Mouse (Mus musculus): ENCODE measurements around the gene Gm10392. TPM values are rescaled to one million over a fixed set of nuclear protein-coding genes. Genes with fewer than 3 reads are reported as not detected.
A peak's percentile ranks its signal among the peaks of the same experiment; 100 is the strongest.

Gm10392 gene
- polyA plus RNA-seq, 1 experiment from 2014 or later: not detected

DNA sequence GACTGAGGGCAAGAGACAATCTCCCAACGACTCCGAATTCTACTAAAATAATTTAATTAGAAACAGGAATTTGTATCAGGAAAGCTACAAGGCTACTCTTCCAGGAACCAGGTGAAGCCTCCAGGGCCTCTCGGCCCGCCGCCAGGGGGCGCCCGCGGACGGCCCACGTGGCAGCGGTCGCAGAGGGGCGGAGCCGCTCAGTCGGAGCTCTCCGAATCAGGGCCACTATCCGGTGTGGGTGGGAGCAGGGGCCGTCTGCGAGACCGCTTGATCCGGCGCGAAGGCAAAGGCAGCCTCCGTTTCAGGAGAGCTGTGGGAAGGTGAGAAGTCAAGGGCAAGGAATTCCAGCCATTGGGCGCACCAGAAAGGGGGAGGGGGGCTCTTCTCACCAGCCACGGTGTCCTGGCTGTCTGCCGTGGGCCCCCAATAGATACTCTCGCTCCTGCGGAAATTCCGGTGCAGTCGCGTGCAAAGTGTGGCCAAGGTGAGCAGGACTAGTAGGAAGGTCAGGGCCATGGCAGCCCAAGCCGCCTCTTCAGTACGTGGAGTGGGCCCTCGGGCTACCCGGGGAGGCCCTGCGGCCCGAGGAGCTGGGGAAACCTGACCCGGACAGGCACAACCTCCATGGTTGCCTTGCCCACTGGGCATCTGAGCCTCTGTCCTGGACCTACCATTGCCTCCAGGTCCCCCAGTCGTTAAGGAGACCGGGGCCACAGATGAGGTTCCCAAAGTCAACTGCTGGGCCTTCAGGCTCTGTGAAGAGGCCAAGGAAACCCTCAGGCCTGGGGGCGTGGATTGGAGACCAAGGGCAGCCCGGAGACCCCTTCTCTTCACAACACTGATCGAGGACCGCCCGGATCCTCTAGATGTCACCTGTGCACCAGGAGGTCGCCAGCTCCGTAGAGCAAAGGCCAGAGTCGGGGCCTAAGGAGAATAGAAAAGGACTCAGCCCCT is 10.7 kb downstream of the Gm10392 start:
- Histone ChIP-seq H3K9me3 (ENCODE audit: low read length) (no peaks in the 10 kb centered on the region), H3K4me3 (ENCODE audit: low read length) (peak overlapping the region; percentile 45), H3K4me2 (replicated peaks; ENCODE audit: low read depth, low read length) (peak overlapping the region; percentile 84), H3K9ac (replicated peaks; ENCODE audit: low read length) (peak overlapping the region; percentile 67), H3K27me3 (ENCODE audit: insufficient read depth, low read length) (no peaks in the 10 kb centered on the region), H3K27ac (ENCODE audit: low read length) (peak overlapping the region; percentile 44; the same call in 1 of the 2 replicates), H3K4me1 (ENCODE audit: insufficient read depth, low read length) (peaks cover 24% of the 10 kb centered on the region), H3K36me3 (ENCODE audit: insufficient read depth, low read length) (peaks cover 36% of the 10 kb centered on the region)
- peak; percentile 60 for ATAC-seq (ENCODE audit: low FRiP score, low TSS enrichment)
- WGBS: 15% methylated on average over 49 of the region's 49 CpGs

DNA sequence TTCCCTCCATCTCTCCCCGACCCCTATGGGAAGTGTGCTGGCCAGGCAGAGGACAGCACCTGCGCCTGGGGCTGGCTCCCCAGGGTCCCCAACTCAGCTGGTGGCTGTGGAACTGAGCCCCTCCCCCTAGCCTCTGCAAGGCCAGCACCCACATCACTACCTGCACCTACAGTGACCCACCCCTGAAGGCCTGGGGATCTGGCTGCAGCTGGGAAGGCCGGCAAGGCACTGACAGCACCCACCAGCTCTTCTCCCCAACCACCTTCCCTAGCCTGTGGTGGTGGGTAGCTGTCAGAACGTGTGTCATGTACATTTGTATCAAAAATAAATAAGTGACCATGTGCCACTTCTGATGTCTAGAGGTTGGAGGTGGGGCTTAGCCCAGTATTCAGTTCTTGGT is 11.6 kb downstream of the Gm10392 start:
- no peaks in the 10 kb centered on the region for H3K9me3 ChIP-seq (ENCODE audit: low read length)
- WGBS: 76% methylated on average over 4 of the region's 4 CpGs
- peaks cover 44% of the 10 kb centered on the region for H3K36me3 ChIP-seq (ENCODE audit: insufficient read depth, low read length)
- no peak overlapping the region for H3K4me3 ChIP-seq (ENCODE audit: low read length)
- no peaks in the 10 kb centered on the region for H3K27me3 ChIP-seq (ENCODE audit: insufficient read depth, low read length)
- no peak overlapping the region for H3K27ac ChIP-seq (ENCODE audit: low read length)
- ATAC-seq (ENCODE audit: low FRiP score, low TSS enrichment): no peak
- peaks cover 22% of the 10 kb centered on the region for H3K4me1 ChIP-seq (ENCODE audit: insufficient read depth, low read length)
- no peak overlapping the region for H3K9ac ChIP-seq (replicated peaks; ENCODE audit: low read length)
- no peak overlapping the region for H3K4me2 ChIP-seq (replicated peaks; ENCODE audit: low read depth, low read length)

DNA sequence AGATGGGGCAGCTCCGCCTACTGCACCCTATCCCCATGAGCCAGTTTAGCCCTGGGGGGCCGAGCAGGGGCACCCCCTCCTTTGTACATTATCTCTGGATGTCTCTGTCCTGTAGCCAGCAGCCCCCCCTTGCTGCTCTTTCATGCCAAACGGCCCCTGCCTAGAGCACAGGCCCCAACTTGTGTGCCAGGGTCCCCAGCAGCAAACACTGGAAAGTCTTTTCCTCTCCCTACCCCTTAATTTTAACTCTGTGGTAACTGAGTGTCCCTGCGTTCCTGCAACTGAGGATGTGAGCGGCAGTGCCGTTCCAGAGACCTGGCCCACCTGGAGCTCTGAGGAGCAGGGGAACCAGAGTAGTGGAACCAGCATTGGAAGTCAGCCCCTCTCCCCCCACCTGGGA is 12.1 kb downstream of the Gm10392 start:
- H3K9ac ChIP-seq (replicated peaks; ENCODE audit: low read length): no peak overlapping the region
- H3K9me3 ChIP-seq (ENCODE audit: low read length): no peaks in the 10 kb centered on the region
- no peak overlapping the region for H3K27ac ChIP-seq (ENCODE audit: low read length)
- peaks cover 45% of the 10 kb centered on the region for H3K36me3 ChIP-seq (ENCODE audit: insufficient read depth, low read length)
- H3K4me3 ChIP-seq (ENCODE audit: low read length): no peak overlapping the region
- no peak overlapping the region for H3K4me2 ChIP-seq (replicated peaks; ENCODE audit: low read depth, low read length)
- peaks cover 18% of the 10 kb centered on the region for H3K4me1 ChIP-seq (ENCODE audit: insufficient read depth, low read length)
- no peak for ATAC-seq (ENCODE audit: low FRiP score, low TSS enrichment)
- 84% methylated on average over 6 of the region's 6 CpGs for WGBS
- no peaks in the 10 kb centered on the region for H3K27me3 ChIP-seq (ENCODE audit: insufficient read depth, low read length)

- no peaks in the 10 kb centered on the region for H3K27me3 ChIP-seq (ENCODE audit: insufficient read depth, low read length)
- peaks cover 47% of the 10 kb centered on the region for H3K36me3 ChIP-seq (ENCODE audit: insufficient read depth, low read length)
- no peak for ATAC-seq (ENCODE audit: low FRiP score, low TSS enrichment)
- peaks cover 15% of the 10 kb centered on the region for H3K4me1 ChIP-seq (ENCODE audit: insufficient read depth, low read length)
- no peak overlapping the region for H3K4me2 ChIP-seq (replicated peaks; ENCODE audit: low read depth, low read length)
- no peak overlapping the region for H3K9ac ChIP-seq (replicated peaks; ENCODE audit: low read length)
- H3K4me3 ChIP-seq (ENCODE audit: low read length): no peak overlapping the region
- no peak overlapping the region for H3K27ac ChIP-seq (ENCODE audit: low read length)
- 86% methylated on average over 14 of the region's 14 CpGs for WGBS
- no peaks in the 10 kb centered on the region for H3K9me3 ChIP-seq (ENCODE audit: low read length)
Observed at GRCm38 (mm10) chr11:77506273-77506672, 12.7 kb downstream of the Gm10392 start.

GRCm38 (mm10) chr11:77505291-77505980 is 13.6 kb downstream of the Gm10392 start:
- Histone ChIP-seq H3K4me3 (ENCODE audit: low read length) (no peak overlapping the region), H3K4me1 (ENCODE audit: insufficient read depth, low read length) (peaks cover 22% of the 10 kb centered on the region), H3K9ac (replicated peaks; ENCODE audit: low read length) (no peak overlapping the region), H3K27ac (ENCODE audit: low read length) (no peak overlapping the region), H3K4me2 (replicated peaks; ENCODE audit: low read depth, low read length) (no peak overlapping the region), H3K36me3 (ENCODE audit: insufficient read depth, low read length) (peaks cover 55% of the 10 kb centered on the region), H3K27me3 (ENCODE audit: insufficient read depth, low read length) (no peaks in the 10 kb centered on the region), H3K9me3 (ENCODE audit: low read length) (no peaks in the 10 kb centered on the region)
- 87% methylated on average over 22 of the region's 22 CpGs for WGBS
- no peak for ATAC-seq (ENCODE audit: low FRiP score, low TSS enrichment)

DNA sequence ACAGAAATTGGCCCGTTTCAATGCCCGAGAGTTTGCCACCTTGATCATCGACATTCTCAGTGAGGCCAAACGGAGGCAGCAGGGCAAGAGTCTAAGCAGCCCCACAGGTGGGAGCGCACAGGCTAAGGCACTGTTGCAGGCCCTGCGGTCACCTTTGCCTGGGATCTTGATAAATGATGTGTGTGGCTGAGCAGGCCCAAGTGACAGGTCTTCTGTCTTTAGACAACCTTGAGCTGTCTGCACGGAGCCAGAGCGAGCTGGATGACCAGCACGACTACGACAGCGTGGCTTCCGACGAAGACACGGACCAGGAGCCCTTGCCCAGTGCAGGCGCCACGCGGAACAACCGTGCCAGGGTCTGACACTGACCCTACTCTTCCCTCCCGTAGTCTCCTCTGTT is 14.6 kb downstream of the Gm10392 start:
- H3K27ac ChIP-seq (ENCODE audit: low read length): no peak overlapping the region
- peaks cover 16% of the 10 kb centered on the region for H3K4me1 ChIP-seq (ENCODE audit: insufficient read depth, low read length)
- no peak overlapping the region for H3K9ac ChIP-seq (replicated peaks; ENCODE audit: low read length)
- no peaks in the 10 kb centered on the region for H3K9me3 ChIP-seq (ENCODE audit: low read length)
- no peak overlapping the region for H3K4me2 ChIP-seq (replicated peaks; ENCODE audit: low read depth, low read length)
- 92% methylated on average over 19 of the region's 19 CpGs for WGBS
- peaks cover 66% of the 10 kb centered on the region for H3K36me3 ChIP-seq (ENCODE audit: insufficient read depth, low read length)
- no peaks in the 10 kb centered on the region for H3K27me3 ChIP-seq (ENCODE audit: insufficient read depth, low read length)
- no peak for ATAC-seq (ENCODE audit: low FRiP score, low TSS enrichment)
- H3K4me3 ChIP-seq (ENCODE audit: low read length): no peak overlapping the region

DNA sequence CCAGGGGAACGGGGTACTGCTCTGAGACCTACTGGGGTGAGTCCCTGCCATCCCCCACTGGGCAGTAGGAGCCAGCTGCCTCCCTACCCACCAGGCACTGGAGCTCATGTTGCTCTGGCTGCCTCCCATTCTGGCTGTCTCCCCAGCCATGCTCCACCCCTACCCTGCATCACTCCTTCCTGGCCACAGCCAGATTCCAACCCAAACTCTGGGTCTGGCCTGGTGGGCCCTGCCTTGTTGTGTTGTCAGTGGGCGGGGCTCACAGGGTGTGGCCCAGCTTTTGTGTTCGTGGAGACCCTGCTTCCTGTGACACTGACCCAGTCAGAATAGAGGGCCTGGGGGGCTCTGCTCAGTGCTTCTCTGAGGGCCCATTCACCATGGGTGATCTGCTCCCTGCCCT is 15.5 kb downstream of the Gm10392 start:
- no peak for ATAC-seq (ENCODE audit: low FRiP score, low TSS enrichment)

DNA sequence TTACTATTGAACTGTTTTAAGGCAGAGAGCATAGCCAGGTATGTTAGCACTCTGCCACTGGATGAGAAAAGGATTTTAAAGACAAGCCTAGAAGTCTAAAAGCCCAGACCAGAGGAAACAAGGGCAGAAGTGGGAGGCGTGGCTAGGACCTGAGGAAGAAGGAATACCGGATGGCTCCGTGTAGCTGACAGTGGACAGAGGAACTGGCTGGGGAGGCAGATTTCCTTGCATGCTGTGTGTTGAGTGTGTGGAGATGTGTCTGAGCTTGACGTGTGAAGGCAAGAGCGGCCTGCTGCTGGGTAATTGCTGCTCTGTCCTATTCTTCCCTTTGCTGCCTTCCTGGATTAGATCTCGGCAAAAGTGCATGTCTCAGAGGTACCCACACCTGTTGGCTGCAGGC is 16.5 kb downstream of the Gm10392 start:
- Histone ChIP-seq H3K9me3 (ENCODE audit: low read length) (no peaks in the 10 kb centered on the region), H3K36me3 (ENCODE audit: insufficient read depth, low read length) (peaks cover 69% of the 10 kb centered on the region), H3K4me2 (replicated peaks; ENCODE audit: low read depth, low read length) (no peak overlapping the region), H3K9ac (replicated peaks; ENCODE audit: low read length) (no peak overlapping the region), H3K4me3 (ENCODE audit: low read length) (no peak overlapping the region), H3K27me3 (ENCODE audit: insufficient read depth, low read length) (no peaks in the 10 kb centered on the region), H3K27ac (ENCODE audit: low read length) (no peak overlapping the region), H3K4me1 (ENCODE audit: insufficient read depth, low read length) (peaks cover 17% of the 10 kb centered on the region)
- 77% methylated on average over 6 of the region's 6 CpGs for WGBS
- ATAC-seq (ENCODE audit: low FRiP score, low TSS enrichment): no peak

More for the DNA sequence above, 15.5 kb downstream of the Gm10392 start:
- H3K27ac ChIP-seq (ENCODE audit: low read length): no peak overlapping the region
- H3K4me1 ChIP-seq (ENCODE audit: insufficient read depth, low read length): peaks cover 11% of the 10 kb centered on the region
- H3K27me3 ChIP-seq (ENCODE audit: insufficient read depth, low read length): no peaks in the 10 kb centered on the region
- WGBS: 68% methylated on average over 3 of the region's 3 CpGs
- H3K9ac ChIP-seq (replicated peaks; ENCODE audit: low read length): no peak overlapping the region
- no peak overlapping the region for H3K4me2 ChIP-seq (replicated peaks; ENCODE audit: low read depth, low read length)
- H3K36me3 ChIP-seq (ENCODE audit: insufficient read depth, low read length): peaks cover 69% of the 10 kb centered on the region
- no peaks in the 10 kb centered on the region for H3K9me3 ChIP-seq (ENCODE audit: low read length)
- H3K4me3 ChIP-seq (ENCODE audit: low read length): no peak overlapping the region

DNA sequence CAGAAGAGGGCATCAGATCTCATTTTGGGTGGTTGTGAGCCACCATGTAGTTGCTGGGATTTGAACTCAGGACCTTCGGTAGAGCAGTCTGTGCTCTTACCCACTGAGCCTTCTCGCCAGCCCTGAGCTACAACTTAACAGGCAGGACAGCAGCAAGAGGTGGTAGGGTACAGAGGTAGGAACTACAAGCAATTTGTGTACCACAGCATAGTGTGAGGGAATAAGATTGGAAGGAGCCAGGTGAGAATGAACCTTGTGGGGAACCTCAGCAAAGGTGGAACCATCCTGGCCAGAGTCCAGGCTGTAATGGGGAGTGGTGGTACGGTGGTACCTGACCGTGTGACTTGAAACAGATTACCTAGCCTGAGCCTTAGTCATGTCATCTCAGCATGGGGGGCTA is 17.0 kb downstream of the Gm10392 start:
- WGBS: 98% methylated on average over 4 of the region's 4 CpGs
- Histone ChIP-seq H3K4me3 (ENCODE audit: low read length) (no peak overlapping the region), H3K4me1 (ENCODE audit: insufficient read depth, low read length) (peaks cover 22% of the 10 kb centered on the region), H3K9ac (replicated peaks; ENCODE audit: low read length) (no peak overlapping the region), H3K4me2 (replicated peaks; ENCODE audit: low read depth, low read length) (no peak overlapping the region), H3K27ac (ENCODE audit: low read length) (no peak overlapping the region), H3K36me3 (ENCODE audit: insufficient read depth, low read length) (peaks cover 66% of the 10 kb centered on the region), H3K9me3 (ENCODE audit: low read length) (no peaks in the 10 kb centered on the region), H3K27me3 (ENCODE audit: insufficient read depth, low read length) (no peaks in the 10 kb centered on the region)
- no peak for ATAC-seq (ENCODE audit: low FRiP score, low TSS enrichment)

- WGBS: 25% methylated on average over 5 of the region's 5 CpGs
- peaks cover 60% of the 10 kb centered on the region for H3K36me3 ChIP-seq (ENCODE audit: insufficient read depth, low read length)
Observed at GRCm38 (mm10) chr11:77501392-77501791, 17.6 kb downstream of the Gm10392 start.

More at GRCm38 (mm10) chr11:77501392-77501791, 17.6 kb downstream of the Gm10392 start:
- no peaks in the 10 kb centered on the region for H3K9me3 ChIP-seq (ENCODE audit: low read length)
- H3K27ac ChIP-seq (ENCODE audit: low read length): no peak overlapping the region
- H3K4me3 ChIP-seq (ENCODE audit: low read length): no peak overlapping the region
- peaks cover 27% of the 10 kb centered on the region for H3K4me1 ChIP-seq (ENCODE audit: insufficient read depth, low read length)
- H3K27me3 ChIP-seq (ENCODE audit: insufficient read depth, low read length): no peaks in the 10 kb centered on the region
- ATAC-seq (ENCODE audit: low FRiP score, low TSS enrichment): no peak
- H3K4me2 ChIP-seq (replicated peaks; ENCODE audit: low read depth, low read length): no peak overlapping the region
- H3K9ac ChIP-seq (replicated peaks; ENCODE audit: low read length): no peak overlapping the region

All from kidney, embryonic 16.5 days (tissue).